Mouse (Mus musculus) ES-CJ7 (cell line): ENCODE data around the gene Wnk4.

Source experiments
- DNase-seq: peaks from one replicate; pipeline ENCODE4 v3.0.0; 2011; ENCODE audit warnings: low read depth, low spot score

Gene Wnk4

DNA sequence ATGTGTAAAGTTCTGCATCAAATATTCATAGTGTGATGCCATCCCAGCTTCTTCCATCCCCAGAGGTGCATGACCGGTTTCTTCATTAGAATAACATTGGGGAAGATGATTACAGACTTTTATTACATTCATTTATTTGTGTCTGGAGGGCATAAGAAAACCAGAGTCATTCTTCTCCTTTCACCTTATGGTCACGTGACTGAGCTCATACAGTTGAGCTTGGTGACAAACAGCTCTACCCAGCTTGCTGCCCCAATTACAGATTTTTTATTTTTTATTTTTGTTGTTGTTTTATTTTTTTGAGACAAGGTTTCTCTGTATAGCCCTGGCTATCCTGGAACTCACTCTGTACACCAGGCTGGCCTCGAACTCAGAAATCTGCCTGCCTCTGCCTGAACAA is 12.1 kb downstream of the Wnk4 start:
- DNase-seq: no peak

DNA sequence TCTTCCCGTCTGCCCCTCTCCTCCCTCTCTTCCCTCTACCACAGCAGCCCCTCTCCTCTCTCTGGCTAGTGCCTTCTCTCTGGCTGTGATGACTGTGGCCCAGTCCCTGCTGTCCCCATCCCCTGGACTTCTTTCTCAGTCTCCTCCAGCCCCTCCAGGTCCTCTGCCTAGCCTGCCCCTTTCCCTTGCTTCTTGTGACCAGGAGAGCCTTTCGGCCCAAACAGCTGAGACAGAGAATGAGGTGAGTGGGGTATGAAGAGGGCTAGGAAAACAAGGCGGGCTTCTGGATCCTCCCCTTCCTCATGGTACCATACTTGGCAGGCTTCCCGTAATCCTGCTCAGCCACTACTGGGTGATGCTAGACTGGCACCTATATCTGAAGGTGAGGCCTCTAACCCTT is 14.9 kb downstream of the Wnk4 start:
- no peak for DNase-seq

- no peak for DNase-seq
Measured at GRCm38 (mm10) chr11:101276319-101277070, 16.1 kb downstream of the Wnk4 start.

GRCm38 (mm10) chr11:101277381-101278222 is 17.2 kb downstream of the Wnk4 start:
- DNase-seq: no peak

DNA sequence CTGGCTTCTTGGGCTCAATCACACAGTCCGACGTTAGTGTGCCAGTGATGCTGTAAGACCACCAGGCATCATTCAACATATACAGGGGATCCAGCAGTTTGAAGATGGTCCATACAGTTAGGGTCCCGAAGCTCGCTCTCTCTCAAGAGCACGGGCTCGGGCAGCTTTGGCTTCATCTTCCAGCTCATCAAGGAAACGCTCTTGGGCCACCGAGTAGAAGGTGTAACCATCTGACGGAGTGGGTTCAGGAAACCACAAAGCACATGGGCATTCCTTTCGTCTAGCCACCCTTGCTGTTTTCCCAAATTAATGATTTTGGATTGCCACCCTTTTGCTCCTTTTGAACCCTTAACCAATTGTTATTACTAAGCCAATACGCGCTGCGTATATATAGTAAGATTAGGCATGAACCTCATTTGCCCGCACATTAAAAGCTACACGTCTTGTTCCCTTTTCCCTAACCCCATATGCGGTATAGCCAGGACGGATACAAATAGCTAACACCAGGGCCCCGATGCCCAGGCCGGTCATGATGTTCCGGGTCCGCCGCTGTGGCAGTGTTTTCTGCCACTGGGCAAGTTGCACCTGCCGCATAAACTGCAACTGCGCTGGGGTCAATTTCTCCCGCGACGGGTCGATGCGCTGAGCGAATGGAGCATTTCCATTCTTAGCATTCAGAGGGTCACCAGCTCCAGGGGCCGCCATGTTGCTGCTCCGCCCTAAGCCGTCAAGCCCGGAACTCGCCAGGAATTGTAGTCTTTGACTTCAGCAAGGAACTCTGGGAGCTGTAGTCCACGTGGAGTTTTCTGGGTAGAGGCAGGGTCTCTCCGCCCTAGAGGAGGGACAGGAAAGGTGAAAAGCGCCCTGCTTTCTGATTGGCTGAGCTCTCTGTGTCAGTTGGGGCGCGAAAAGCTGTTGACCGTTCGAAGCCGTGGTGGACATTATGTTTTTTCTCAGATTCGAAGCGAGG is 18.1 kb downstream of the Wnk4 start, which contains the start of the genes Cntd1 and Coa3:
Gene Cntd1, plus strand, starts transcription at position 790 of the 970 bp plus-strand sequence.
Gene Coa3, minus strand, starts transcription at position 892 of the 970 bp plus-strand sequence.
- DNase-seq: peak; percentile 96

- no peak for DNase-seq
Measured at GRCm38 (mm10) chr11:101279193-101279569, 18.8 kb downstream of the Wnk4 start.

DNA sequence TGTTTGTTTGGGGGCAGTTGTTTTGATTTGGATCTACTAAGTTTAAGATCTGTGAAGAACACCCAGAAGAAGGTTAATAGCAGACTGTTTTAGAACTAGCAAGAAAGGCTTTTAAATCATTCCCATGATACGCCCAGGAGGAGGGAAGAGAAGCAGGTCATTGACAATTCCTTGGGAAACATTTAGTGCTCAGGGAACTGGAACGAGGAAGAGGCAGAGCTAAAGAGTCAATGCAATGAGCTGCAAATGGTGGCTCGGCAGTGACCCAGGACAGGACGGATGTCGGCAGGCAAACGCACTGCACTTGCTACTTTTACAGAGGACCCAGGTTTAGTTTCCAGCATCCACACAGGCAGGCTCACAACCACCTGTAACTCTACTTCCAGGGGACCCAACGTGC is 20.5 kb downstream of the Wnk4 start:
- no peak for DNase-seq

DNA sequence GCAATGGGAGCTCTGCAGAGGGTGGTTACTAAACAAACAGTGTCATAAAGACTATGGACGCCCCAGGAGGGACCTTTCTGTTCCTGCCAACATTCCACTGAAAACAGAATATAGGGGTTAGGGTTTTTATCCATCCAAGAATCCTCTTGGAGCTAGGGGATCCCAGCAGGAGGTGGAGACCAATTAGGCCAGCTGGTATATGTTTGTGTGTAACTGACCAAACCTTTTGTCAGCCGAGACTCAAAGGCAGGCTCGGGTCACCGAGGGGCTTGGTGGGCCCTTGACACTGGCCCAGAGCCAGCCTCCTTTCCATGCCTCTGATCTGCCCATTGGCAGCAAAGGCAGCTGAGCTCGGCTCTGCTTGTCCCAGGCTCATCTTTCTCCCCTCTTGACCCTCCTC is 22.5 kb downstream of the Wnk4 start:
- no peak for DNase-seq

GRCm38 (mm10) chr11:101283805-101284204 is 23.4 kb downstream of the Wnk4 start:
- DNase-seq: no peak

DNA sequence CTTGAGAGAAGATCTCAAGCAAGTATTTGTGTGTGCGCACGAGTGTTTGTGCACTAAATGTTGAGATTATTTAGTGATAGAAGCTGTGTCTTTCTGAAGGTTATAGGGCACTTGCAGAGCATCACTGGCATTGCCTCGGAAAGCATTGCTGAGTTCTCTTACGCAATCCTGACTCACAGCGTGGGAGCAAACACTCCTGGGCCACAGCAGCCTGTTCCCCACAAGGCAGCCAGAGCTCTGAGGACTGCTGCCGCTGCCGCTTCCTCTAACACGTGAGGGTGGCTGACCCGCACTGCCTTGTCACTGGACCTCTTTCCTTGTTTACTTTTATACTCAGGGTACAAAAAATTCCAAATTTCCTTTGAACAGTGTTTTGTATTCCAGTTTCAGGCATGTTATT is 26.9 kb downstream of the Wnk4 start:
- no peak for DNase-seq

DNA sequence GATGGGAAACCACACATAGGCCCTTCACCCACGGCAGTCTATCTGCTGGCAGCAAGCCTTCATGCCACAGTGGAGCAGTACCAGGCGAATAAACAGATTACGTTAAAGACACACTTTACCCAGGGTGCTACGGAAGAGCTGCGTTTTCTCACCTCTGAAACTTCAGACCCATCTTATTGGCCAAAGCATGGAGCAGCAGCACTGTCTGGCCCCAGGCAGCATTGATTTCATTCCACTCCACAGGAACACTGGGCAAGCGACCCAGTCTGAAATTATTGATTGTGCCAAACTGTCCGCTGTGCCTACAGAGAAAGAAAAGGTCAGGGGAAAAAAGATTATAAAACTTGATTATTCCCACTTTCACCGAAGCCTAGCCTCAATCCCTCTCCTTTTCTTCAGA is 30.9 kb downstream of the Wnk4 start:
- no peak for DNase-seq

GRCm38 (mm10) chr11:101295191-101295590 is 34.8 kb downstream of the Wnk4 start:
- no peak for DNase-seq

DNA sequence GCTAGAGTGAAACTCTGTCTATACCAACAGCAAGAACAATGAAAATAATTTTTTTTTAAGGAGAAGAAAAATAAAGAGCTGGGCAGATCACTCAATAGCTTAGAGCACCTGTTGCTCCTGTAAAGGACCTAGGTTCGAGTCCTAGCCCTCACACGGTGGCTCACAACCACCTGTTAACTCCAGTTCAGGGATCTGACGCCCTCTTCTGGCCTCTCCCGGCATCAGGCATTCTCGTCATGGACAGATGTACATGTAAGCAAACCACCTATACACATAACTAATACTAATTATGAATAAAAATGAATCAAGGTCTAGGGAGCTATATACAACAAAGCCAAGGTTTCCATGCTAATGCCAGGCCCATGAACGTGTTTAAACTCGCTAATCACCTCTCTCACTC is 40.5 kb downstream of the Wnk4 start:
- peak; percentile 53 for DNase-seq

DNA sequence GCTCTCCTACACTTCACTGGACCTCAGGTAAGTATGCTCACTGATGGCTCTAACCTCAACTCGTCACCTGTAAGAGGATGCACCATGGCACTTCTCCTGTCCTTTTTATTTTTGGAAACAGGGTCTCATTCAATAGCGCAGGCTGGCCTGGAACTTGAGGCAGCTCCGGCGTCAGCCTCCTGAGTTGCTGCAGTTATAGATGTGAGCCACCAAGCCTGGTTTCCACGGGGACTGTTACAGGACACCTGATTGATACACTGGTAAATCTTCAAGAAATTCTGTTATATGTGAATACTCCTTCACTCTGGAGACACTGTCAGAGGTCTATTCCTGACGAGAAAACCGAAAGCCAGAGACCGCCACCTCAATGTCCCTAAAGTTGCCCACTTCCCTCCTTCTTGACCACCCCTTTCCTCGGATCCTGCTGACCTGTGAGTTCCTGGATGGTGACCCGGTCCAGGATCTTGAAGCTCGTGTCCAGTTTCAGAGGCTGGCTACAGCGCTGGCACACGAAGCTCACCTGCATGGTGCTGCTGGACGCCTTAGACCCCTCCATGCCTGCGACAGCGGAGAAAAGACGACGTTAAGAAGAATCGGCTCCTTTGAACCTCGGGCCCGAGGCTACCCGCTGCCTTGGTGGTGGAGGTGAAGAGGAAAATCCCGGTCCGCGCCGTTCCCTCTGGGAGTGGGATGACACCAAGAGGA is 41.1 kb downstream of the Wnk4 start:
- no peak for DNase-seq

DNA sequence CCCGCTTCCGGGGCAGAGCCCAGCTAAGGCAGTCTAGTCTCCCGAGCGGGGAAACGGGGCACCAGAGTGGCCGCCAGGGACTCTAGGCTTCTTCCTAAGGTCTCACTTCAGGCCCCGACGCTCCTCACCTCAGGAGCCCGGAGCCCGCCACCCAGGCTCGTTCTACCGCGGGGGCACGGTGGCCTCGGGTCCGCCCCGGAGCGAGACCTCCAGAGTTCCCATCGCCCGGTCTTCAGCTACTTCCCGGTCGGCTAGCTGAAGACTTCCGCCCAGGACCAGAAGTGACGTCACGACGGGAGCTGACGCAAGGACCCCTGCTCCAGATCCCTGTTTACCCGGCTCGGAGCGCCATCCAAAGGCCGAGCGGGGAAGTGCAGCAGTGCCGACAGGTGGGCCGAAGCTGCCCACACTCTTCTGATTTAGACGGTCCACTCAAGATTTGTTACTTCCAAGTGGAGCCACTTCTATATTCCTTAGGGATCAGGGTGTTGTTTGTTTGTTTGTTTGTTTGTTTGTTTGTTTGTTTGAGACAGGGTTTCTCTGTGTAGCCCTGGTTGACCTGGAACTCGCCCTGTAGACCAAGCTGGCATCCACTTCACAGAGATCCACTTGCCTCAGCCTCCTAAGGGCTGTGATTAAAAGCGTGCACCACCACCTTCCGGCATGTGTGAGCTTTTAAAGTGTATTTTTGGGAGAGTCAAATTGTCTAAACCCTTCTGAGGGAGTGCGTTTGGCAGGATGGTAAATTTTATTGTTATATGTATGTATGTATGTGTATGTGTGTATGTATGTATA is 41.8 kb downstream of the Wnk4 start, which contains the start of gene Becn1:
Gene Becn1, minus strand, starts transcription at position 283 of the 795 bp plus-strand sequence.
- peak; percentile 96 for DNase-seq

GRCm38 (mm10) chr11:101307744-101308143 is 47.4 kb downstream of the Wnk4 start:
- peak; percentile 84 for DNase-seq

DNA sequence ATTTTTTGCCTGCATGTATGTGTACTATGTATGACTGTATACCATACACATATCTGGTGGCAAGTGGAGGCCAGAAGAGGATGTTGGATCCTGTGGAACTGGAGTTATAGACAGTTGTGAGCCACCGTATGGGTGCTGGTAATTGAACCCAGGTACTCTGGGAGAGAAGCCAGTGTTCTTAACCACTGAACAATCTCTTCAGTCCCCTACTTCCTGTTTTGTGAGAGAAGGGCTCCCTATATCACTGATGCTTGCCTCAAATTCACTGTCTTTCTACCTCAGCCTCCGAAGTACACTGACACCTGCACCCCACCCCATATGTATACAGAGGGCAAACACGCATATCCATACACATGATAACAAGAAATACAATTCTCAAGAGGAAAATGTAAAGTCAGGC is 50.7 kb downstream of the Wnk4 start:
- DNase-seq: no peak

DNA sequence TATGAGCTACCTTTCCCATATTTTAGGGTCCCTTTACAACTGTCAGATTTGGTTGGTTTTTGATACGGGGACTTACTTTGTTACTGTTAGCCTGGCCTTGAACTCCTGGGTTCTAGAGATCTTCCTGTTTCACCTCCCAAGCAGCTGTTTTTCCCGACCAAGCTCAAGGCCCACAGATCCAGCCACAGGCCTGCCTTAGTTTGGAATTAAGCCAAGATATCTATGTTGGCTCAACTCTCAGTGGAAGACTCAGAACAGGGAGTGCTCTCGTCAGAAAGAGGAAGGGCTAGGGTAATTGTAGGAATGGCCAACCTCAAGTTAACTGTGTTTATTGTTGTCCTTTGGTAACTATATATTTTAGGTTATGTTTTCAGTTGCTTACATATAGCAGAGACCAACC is 51.8 kb downstream of the Wnk4 start:
- DNase-seq: no peak

DNA sequence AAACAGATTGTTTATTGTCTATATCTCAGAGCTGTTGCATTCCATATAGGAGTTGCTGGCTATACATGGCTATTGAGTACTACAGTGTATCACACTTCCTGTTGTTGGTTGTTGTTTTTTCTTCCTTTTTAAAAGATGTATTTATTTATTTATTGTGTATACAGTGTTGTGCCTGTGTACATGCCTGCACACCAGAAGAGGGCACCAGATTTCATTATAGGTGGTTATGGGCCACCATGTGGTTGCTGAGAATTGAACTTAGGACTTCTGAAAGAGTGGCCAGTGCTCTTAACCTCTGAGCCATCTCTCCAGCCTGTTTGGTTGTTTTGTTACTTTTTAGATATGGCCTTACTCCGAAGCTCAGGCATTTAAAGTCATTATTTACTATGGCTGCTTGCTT is 54.2 kb downstream of the Wnk4 start:
- no peak for DNase-seq

DNA sequence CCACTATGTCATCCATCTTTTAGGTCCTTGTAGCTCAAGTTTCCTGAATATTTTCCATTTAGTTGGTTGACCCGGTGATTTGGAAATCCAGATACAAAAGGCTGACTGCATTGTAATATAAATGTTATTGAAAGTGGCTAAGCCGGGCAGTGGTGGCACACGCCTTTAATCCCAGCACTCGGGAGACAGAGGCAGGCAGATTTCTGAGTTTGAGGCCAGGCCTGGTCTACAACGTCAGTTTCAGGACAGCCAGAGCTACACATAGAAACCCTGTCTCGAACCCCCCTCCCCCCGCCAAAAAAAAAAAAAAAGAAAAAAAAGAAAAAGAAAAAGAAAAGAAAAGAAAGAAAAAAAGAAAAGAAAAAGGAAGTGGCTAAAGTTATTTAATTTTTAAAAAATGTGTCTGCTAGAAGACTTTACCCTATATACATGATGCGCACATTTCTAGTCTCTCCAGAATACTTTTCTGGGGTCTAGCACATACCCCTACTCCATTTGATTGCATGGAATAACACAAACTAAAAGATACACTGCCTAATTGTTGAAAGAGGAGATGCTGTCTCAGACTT is 54.8 kb downstream of the Wnk4 start:
- no peak for DNase-seq
